Mouse (Mus musculus) thymus, adult 2 months (tissue): Measurements from ENCODE around the gene Cdh16.

Source experiments
- CTCF ChIP-seq: fragments of 200-500 bp; IDR thresholded peaks from 2 replicates; pipeline ENCODE4 v1.5.1; 2012; ENCODE audit warnings: mild to moderate bottlenecking, control low read depth, low read length, moderate library complexity, borderline replicate concordance; ENCODE audit not compliant: control insufficient read depth, poor library complexity, insufficient read depth; ENCODE audit errors: extremely low read depth
- POLR2A ChIP-seq: fragments of 200-500 bp; IDR thresholded peaks from 2 replicates; pipeline ENCODE4 v1.6.1; 2012; ENCODE audit warnings: mild to moderate bottlenecking, low read length, control low read depth, moderate library complexity; ENCODE audit not compliant: control insufficient read depth, poor library complexity, insufficient read depth; ENCODE audit errors: extremely low read depth

- no peak for TF ChIP-seq CTCF
- TF ChIP-seq POLR2A: peak; percentile 80
These were observed 17.5 kb upstream of the Cdh16 start, which contains the start of gene Ciao2b for GRCm38 (mm10) chr8:104641426-104642323.
